Mouse (Mus musculus) MEL (cell line): Measurements from ENCODE around the gene Ptprn2. TPM values are rescaled to one million over a fixed set of nuclear protein-coding genes. Genes with fewer than 3 reads are reported as not detected.

Experiments used
- DNase-seq: peaks from one replicate; pipeline ENCODE4 v3.0.0; 2011; ENCODE audit warnings: low read depth, low spot score
- H3K27ac ChIP-seq: 2 replicates; pipeline ENCODE4 v1.5.1; 2012; ENCODE audit warnings: low read depth, mild to moderate bottlenecking, control low read depth, low read length, moderate library complexity; ENCODE audit not compliant: control insufficient read depth
- H3K27me3 ChIP-seq, 2 experiments: fragments of 150-350 bp in 1 of 2; sonication (generic) in 1 of 2; 2 replicates each; pipeline ENCODE4 v1.6.1; 2012; ENCODE audit warnings: low read length in 2 of 2, mild to moderate bottlenecking in 2 of 2, improper control_type of control experiment in 1 of 2, moderate library complexity in 1 of 2; ENCODE audit not compliant: insufficient read depth in 2 of 2, control insufficient read depth in 1 of 2
- H3K36me3 ChIP-seq, 2 experiments: 2 replicates each; pipeline ENCODE4 v1.6.1; 2012 to 2014; ENCODE audit warnings: low read length in 2 of 2, improper control_type of control experiment in 1 of 2, inconsistent platforms in 1 of 2, mild to moderate bottlenecking in 1 of 2; ENCODE audit not compliant: insufficient read depth in 2 of 2, control insufficient read depth in 1 of 2
- H3K4me1 ChIP-seq, 2 experiments: fragments of 150-350 bp in 1 of 2; sonication (generic) in 1 of 2; 2 replicates each; pipeline ENCODE4 v1.6.1; 2012; ENCODE audit warnings: low read length in 2 of 2, improper control_type of control experiment in 1 of 2, mild to moderate bottlenecking in 1 of 2; ENCODE audit not compliant: insufficient read depth in 2 of 2, control insufficient read depth in 1 of 2
- H3K4me3 ChIP-seq, 2 experiments: fragments of 150-350 bp in 1 of 2; sonication (generic) in 1 of 2; 2 replicates each; pipeline ENCODE4 v1.5.1; 2012; ENCODE audit warnings: low read depth in 2 of 2, low read length in 2 of 2, mild to moderate bottlenecking in 2 of 2, moderate library complexity in 2 of 2, control low read depth in 1 of 2, improper control_type of control experiment in 1 of 2; ENCODE audit not compliant: control insufficient read depth in 1 of 2, insufficient read depth in 1 of 2
- H3K79me2 ChIP-seq: 2 replicates; pipeline ENCODE4 v1.6.1; 2012; ENCODE audit warnings: mild to moderate bottlenecking, low read length, moderate library complexity; ENCODE audit not compliant: control insufficient read depth, poor library complexity, insufficient read depth
- H3K9ac ChIP-seq: 2 replicates; pipeline ENCODE4 v1.6.1; 2012; ENCODE audit warnings: low read depth, mild to moderate bottlenecking, control low read depth, low read length, moderate library complexity; ENCODE audit not compliant: control insufficient read depth, poor library complexity, severe bottlenecking
- H3K9me3 ChIP-seq: fragments of 150-350 bp; sonication (generic); replicated peaks from 2 replicates; pipeline ENCODE4 v1.6.1; 2012; ENCODE audit warnings: mild to moderate bottlenecking, low read length, improper control_type of control experiment, moderate library complexity; ENCODE audit not compliant: insufficient read depth
- CHD1 ChIP-seq: IDR thresholded peaks from 2 replicates; pipeline ENCODE4 v1.6.1; 2012; ENCODE audit warnings: low read depth, mild to moderate bottlenecking, inconsistent platforms, low read length, improper control_type of control experiment
- CHD2 ChIP-seq: IDR thresholded peaks from 2 replicates; pipeline ENCODE4 v1.6.1; 2011; ENCODE audit warnings: low read length, improper control_type of control experiment
- E2F4 ChIP-seq: IDR thresholded peaks from 2 replicates; pipeline ENCODE4 v1.6.1; 2011; ENCODE audit warnings: low read depth, low read length, improper control_type of control experiment, borderline replicate concordance
- EP300 ChIP-seq, 2 experiments: IDR thresholded peaks; 2 replicates each; pipeline ENCODE4 v1.6.1; 2011; ENCODE audit warnings: improper control_type of control experiment in 2 of 2, low read length in 2 of 2, low read depth in 1 of 2, mild to moderate bottlenecking in 1 of 2
- GATA1 ChIP-seq: IDR thresholded peaks from 2 replicates; pipeline ENCODE4 v1.6.1; 2011; ENCODE audit warnings: low read depth, low read length, improper control_type of control experiment
- JUND ChIP-seq: IDR thresholded peaks from 2 replicates; pipeline ENCODE4 v1.6.1; 2011; ENCODE audit warnings: low read depth, mild to moderate bottlenecking, improper control_type of control experiment, low read length
- MAFK ChIP-seq: IDR thresholded peaks from 2 replicates; pipeline ENCODE4 v1.6.1; 2011; ENCODE audit warnings: low read depth, mild to moderate bottlenecking, low read length, improper control_type of control experiment, borderline replicate concordance
- MAX ChIP-seq: IDR thresholded peaks from 2 replicates; pipeline ENCODE4 v1.6.1; 2011; ENCODE audit warnings: low read length, improper control_type of control experiment
- MXI1 ChIP-seq: IDR thresholded peaks from 2 replicates; pipeline ENCODE4 v1.6.1; 2011; ENCODE audit warnings: mild to moderate bottlenecking, low read depth, low read length, improper control_type of control experiment
- MYB ChIP-seq: IDR thresholded peaks from 2 replicates; pipeline ENCODE4 v1.6.1; 2011; ENCODE audit warnings: mild to moderate bottlenecking, low read depth, low read length, improper control_type of control experiment
- NRF1 ChIP-seq: IDR thresholded peaks from 2 replicates; pipeline ENCODE4 v1.6.1; 2014; ENCODE audit warnings: low read depth, mild to moderate bottlenecking, inconsistent platforms, low read length, improper control_type of control experiment, moderate library complexity; ENCODE audit not compliant: poor library complexity, insufficient read depth, severe bottlenecking
- RCOR1 ChIP-seq: IDR thresholded peaks from 2 replicates; pipeline ENCODE4 v1.6.1; 2012; ENCODE audit warnings: low read depth, mild to moderate bottlenecking, inconsistent platforms, low read length, improper control_type of control experiment
- SIN3A ChIP-seq: IDR thresholded peaks from 2 replicates; pipeline ENCODE4 v1.6.1; 2012; ENCODE audit warnings: low read length, improper control_type of control experiment, inconsistent platforms
- TCF12 ChIP-seq: IDR thresholded peaks from 2 replicates; pipeline ENCODE4 v1.6.1; 2014; ENCODE audit warnings: low read depth, mild to moderate bottlenecking, inconsistent platforms, low read length, improper control_type of control experiment, moderate library complexity
- polyA plus RNA-seq, 2 experiments: library from polyadenylated mRNA; stranded (reverse) in 1 of 2; unstranded in 1 of 2; fragments of >175 nt in 1 of 2; fragments of >200 nt in 1 of 2; gene quantifications; 2 replicates each; pipeline versions ENCODE4 v1.2.1 to v1.2.4; 2012; ENCODE audit warnings: low replicate concordance in 2 of 2, low read depth in 1 of 2; ENCODE audit not compliant: insufficient read length in 2 of 2, insufficient read depth in 1 of 2, missing spikeins in 1 of 2
- total RNA-seq: library from RNA; depleted of rRNA; stranded (reverse); fragments of 300-350 nt; gene quantifications from 2 replicates; pipeline ENCODE4 v1.2.3, GENCODE M21; 2012

The Ptprn2 gene
- total and polyA plus RNA-seq, 3 experiments, result not detected

DNA sequence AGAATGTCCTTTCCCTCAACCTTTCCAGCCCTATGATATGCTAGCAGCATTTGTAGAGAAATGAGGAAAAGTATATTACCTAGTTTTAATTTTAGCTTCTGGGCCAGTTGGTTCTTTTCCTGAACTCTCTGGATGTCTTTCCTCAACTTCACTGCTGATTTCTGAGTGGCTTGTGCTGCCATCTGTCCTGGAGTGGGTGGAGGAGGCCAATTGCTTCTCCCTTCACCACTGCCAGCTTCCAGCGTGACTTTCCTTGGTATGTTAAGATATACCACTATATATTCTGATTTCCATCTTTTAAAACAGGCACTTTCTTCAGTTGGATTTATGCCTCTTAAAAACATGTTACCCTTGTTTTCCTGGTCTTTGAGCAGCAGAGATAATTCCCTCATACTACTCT is 17.2 kb upstream of the Ptprn2 start:
- Histone ChIP-seq H3K9ac (no peak overlapping the region), H3K36me3 (peaks cover 5 to 7% of the 10 kb centered on the region in 2 experiments), H3K27me3 (no peaks in the 10 kb centered on the region), H3K4me3 (no peak overlapping the region), H3K9me3 (no peaks in the 10 kb centered on the region), H3K27ac (no peak overlapping the region), H3K79me2 (no peaks in the 10 kb centered on the region), H3K4me1 (peaks cover 6 to 7% of the 10 kb centered on the region in 2 experiments)
- no peak for TF ChIP-seq JUND
- TF ChIP-seq MYB, result 0 out of 2 replicates have a peak, but pooled peaks have one; percentile 4
- DNase-seq, result no peak

DNA sequence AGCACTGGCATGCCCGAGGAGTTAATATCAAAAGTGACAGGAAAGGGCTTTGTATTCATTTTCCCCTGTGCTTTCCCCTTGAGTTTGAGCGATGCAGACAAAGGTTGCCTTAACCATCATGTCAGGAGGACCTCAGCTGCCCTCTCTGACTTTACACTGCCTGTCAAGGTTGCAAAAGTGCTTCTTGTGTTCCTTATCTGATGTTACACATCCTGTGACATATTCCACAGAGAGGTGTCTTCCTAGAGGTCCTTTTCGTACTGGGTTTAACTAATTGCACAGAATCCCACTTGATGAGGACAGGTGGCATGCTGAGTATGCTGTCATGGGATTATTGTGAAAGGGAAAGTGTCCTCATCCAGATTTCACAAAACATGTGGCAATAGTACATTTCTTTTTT is 16.4 kb upstream of the Ptprn2 start:
- Histone ChIP-seq H3K36me3 (peaks cover 2 to 14% of the 10 kb centered on the region in 2 experiments), H3K27me3 (no peaks in the 10 kb centered on the region), H3K79me2 (no peaks in the 10 kb centered on the region), H3K9ac (no peak overlapping the region), H3K4me3 (no peak overlapping the region), H3K27ac (no peak overlapping the region), H3K4me1 (peaks cover 8% of the 10 kb centered on the region in 2 experiments), H3K9me3 (no peaks in the 10 kb centered on the region)
- TF ChIP-seq NRF1 (no peak), SIN3A (no peak), GATA1 (peak; percentile 55)
- peak; percentile 48 for DNase-seq

DNA sequence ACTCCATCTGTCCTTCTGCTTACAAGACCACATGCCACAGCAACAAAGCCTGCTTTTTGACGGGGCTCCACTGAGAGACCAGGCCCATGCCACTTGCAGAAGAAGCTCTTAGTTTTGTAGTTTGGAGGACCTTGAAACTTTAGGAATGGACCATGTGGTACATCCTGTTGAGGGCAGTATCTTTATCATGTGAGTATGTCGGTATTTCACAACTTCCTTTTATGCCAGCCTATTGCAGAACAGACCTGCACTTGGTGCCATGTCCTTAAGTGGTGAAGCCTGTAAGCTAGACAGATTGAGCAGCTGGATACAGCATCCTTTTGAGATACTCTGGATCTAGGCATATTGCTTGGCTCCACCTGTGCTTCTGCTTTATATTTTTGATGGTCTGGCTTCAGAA is 12.3 kb upstream of the Ptprn2 start:
- no peaks in the 10 kb centered on the region for H3K79me2 ChIP-seq
- H3K9ac ChIP-seq, result no peak overlapping the region
- no peak for TF ChIP-seq EP300 (IDR thresholded peaks at IDR 0.05; ENCODE audit: low read depth in 1 of 2, low read length in 2 of 2)
- TF ChIP-seq MAFK, result no peak
- TF ChIP-seq RCOR1, result 0 out of 2 replicates have a peak, but pooled peaks have one; percentile 12
- TF ChIP-seq CHD2, result no peak
- TF ChIP-seq MXI1, result no peak
- peak; percentile 63; the same call in 1 of the 2 replicates for TF ChIP-seq MAX
- 0 out of 2 replicates have a peak, but pooled peaks have one; percentile 10 for TF ChIP-seq JUND
- no peak for TF ChIP-seq TCF12
- no peak for TF ChIP-seq CHD1
- no peak for TF ChIP-seq E2F4
- H3K27ac ChIP-seq, result no peak overlapping the region
- no peaks in the 10 kb centered on the region for H3K9me3 ChIP-seq
- peaks cover 0 to 18% of the 10 kb centered on the region in 2 experiments; a peak in 2 of 4 replicates for H3K36me3 ChIP-seq
- no peaks in the 10 kb centered on the region for H3K27me3 ChIP-seq
- no peak overlapping the region for H3K4me3 ChIP-seq
- peaks cover 13 to 15% of the 10 kb centered on the region in 2 experiments for H3K4me1 ChIP-seq
- peak; percentile 44 for DNase-seq
